Mouse (Mus musculus) lung, adult 2 months (tissue): ENCODE measurements at regions not wholly inside any gene's neighbourhood (a gene's known extent, or its start where the extent isn't known, plus 50 kb on each side); places are given as distances from the start of the nearest gene placed in this dataset.

Experiments
- CTCF ChIP-seq: fragments of 200-500 bp; IDR thresholded peaks from 2 replicates; pipeline ENCODE4 v1.5.1; 2011; ENCODE audit warnings: mild to moderate bottlenecking, low read length, control low read depth; ENCODE audit not compliant: insufficient read depth
- POLR2A ChIP-seq: fragments of 200-500 bp; IDR thresholded peaks from 2 replicates; pipeline ENCODE4 v1.6.1; 2011; ENCODE audit warnings: low read depth, mild to moderate bottlenecking, control low read depth, low read length, borderline replicate concordance; ENCODE audit errors: extremely low read depth

DNA sequence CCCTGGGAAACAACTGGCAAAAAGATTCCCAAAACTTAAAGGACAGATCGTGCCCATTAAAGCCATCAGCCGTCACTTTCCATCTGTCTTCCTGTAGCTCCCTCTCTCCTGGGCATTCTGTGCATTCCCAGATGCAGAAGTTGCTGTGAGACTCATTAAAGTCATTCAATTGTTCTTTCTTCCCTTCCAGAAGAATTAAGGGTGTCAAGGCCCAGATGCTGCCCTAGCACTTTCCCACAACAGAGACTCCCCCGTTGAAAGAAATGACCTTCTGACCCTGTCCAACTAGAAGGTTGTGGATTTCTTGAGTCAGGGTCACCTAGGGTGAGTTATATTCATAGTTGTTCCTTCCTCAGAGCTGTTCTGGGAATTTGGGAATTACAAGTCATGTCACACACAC, 121.7 kb upstream of the Itgb1 start:
- TF ChIP-seq POLR2A (no peak), CTCF (no peak)
